Mouse (Mus musculus) small intestine, adult 2 months (tissue): ENCODE data around the gene Loxl3. TPM values are rescaled to one million over a fixed set of nuclear protein-coding genes. Genes with fewer than 3 reads are reported as not detected.

Source experiments
- H3K27ac ChIP-seq: fragments of 200-500 bp; 2 replicates; pipeline ENCODE4 v1.5.1; 2012; ENCODE audit warnings: low read depth, low read length, control low read depth, inconsistent platforms; ENCODE audit not compliant: insufficient read depth
- H3K27me3 ChIP-seq: fragments of 200-500 bp; 2 replicates; pipeline ENCODE4 v1.6.1; 2012; ENCODE audit warnings: mild to moderate bottlenecking, moderate library complexity, low read length, inconsistent platforms; ENCODE audit not compliant: control insufficient read depth, insufficient read depth
- H3K36me3 ChIP-seq: fragments of 200-500 bp; 2 replicates; pipeline ENCODE4 v1.6.1; 2012; ENCODE audit warnings: mild to moderate bottlenecking, low read length, control low read depth, inconsistent platforms; ENCODE audit not compliant: control insufficient read depth, insufficient read depth
- H3K4me1 ChIP-seq: fragments of 200-500 bp; 2 replicates; pipeline ENCODE4 v1.6.1; 2012; ENCODE audit warnings: low read length, inconsistent platforms, mixed read lengths; ENCODE audit not compliant: control insufficient read depth, insufficient read depth, insufficient read length
- H3K4me3 ChIP-seq: fragments of 200-500 bp; 2 replicates; pipeline ENCODE4 v1.5.1; 2012; ENCODE audit warnings: low read depth, mild to moderate bottlenecking, control low read depth, inconsistent platforms, low read length, moderate library complexity
- CTCF ChIP-seq: fragments of 200-500 bp; IDR thresholded peaks from 2 replicates; pipeline ENCODE4 v1.5.1; 2012; ENCODE audit warnings: low read depth, mild to moderate bottlenecking, control low read depth, inconsistent platforms, low read length, moderate library complexity, mixed read lengths; ENCODE audit not compliant: insufficient replicate concordance, insufficient read length; ENCODE audit errors: extremely low read depth
- POLR2A ChIP-seq: fragments of 200-500 bp; IDR thresholded peaks from 2 replicates; pipeline ENCODE4 v1.6.1; 2012; ENCODE audit warnings: low read depth, mild to moderate bottlenecking, control low read depth, inconsistent platforms, low read length, moderate library complexity
- WGBS: fragments of 180-500 bp; shearing (Covaris S2); methylation state at CpG from one replicate; pipeline ENCODE4 v1.1.7; 2018; 5-methylcytosine and 5-hydroxymethylcytosine counted together
- polyA plus RNA-seq: library from polyadenylated mRNA; depleted of rRNA; stranded (reverse); fragments of >200 nt; gene quantifications from 2 replicates; pipeline ENCODE4 v1.2.3, GENCODE M21; 2012

Gene Loxl3
- polyA plus RNA-seq, 1 experiment: 2.5 TPM

DNA sequence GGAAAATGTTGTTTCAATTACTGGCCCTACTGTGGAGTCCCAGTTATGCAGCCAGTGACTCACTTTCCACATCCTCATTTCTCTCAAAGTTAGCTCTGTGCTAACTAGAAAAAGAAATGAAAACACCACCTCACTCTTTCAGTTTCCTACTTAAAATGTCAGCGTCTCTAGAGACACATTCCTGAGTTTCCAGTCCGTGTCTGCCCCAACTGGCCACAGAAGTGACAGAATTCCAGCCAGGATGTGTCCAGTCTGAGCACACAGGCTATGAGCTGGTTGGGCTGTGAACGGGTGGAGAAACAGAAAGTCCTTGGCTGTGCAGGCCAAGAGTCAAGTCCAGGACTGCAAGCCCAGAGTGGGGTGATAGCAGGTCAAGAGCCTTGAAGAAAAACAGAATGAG is 16.8 kb upstream of the Loxl3 start:
- 40% methylated on average over 3 of the region's 3 CpGs for WGBS
- H3K27ac ChIP-seq: no peak overlapping the region

DNA sequence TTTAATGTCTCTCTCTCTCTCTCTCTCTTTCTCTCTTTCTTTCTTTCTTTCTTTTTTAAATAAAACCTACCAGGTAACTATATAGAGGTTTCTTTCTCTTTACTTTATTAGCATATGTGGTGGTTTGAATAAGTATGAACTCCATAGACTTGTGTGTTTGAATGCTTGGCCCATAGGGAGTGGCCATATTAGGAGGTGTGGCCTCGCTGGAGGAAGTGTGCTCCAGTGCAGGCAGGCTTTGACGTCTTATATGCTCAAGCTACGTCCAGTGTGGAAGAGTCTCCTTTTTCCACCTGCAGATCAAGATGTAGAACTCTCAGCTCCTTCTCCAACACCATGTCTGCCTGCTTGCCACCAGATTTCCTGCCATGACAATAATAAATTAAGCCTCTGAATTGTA is 14.9 kb upstream of the Loxl3 start:
- 82% methylated on average over 3 of the region's 3 CpGs for WGBS
- H3K4me1 ChIP-seq: peaks cover 16% of the 10 kb centered on the region; the same call in 1 of the 2 replicates
- H3K4me3 ChIP-seq: no peak overlapping the region
- no peak overlapping the region for H3K27ac ChIP-seq
- H3K36me3 ChIP-seq: no peaks in the 10 kb centered on the region
- H3K27me3 ChIP-seq: no peaks in the 10 kb centered on the region
- TF ChIP-seq POLR2A (no peak), CTCF (no peak)

More for the DNA sequence above, 16.8 kb upstream of the Loxl3 start:
- no peaks in the 10 kb centered on the region for H3K27me3 ChIP-seq
- H3K4me1 ChIP-seq: peaks cover 16% of the 10 kb centered on the region; the same call in 1 of the 2 replicates
- no peak overlapping the region for H3K4me3 ChIP-seq
- no peaks in the 10 kb centered on the region for H3K36me3 ChIP-seq
- no peak for TF ChIP-seq POLR2A
- no peak for TF ChIP-seq CTCF

DNA sequence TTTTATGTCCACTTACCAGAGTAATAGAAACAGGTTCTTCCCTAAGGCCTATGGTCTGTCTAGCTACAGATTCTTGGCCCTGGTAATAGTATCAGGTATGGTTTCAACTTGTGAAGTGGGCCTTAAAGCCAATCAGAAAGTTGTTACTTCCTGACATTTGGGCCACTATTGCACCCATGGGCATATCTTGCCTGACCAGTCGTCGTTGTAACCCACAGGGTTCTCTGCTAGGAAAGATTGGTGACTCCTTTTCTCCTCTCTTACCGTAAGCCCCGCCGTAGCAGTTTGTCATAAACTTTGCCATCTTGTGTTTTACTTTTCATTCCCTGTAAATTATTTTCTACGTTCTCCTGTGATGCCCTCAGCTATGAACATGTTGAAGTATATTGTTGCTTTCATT is 13.9 kb upstream of the Loxl3 start:
- WGBS: 87% methylated on average over 6 of the region's 6 CpGs
- Histone ChIP-seq H3K27me3 (no peaks in the 10 kb centered on the region), H3K4me3 (no peak overlapping the region), H3K27ac (no peak overlapping the region), H3K4me1 (peaks cover 13% of the 10 kb centered on the region; the same call in 1 of the 2 replicates), H3K36me3 (no peaks in the 10 kb centered on the region)
- no peak for TF ChIP-seq CTCF
- TF ChIP-seq POLR2A: no peak

DNA sequence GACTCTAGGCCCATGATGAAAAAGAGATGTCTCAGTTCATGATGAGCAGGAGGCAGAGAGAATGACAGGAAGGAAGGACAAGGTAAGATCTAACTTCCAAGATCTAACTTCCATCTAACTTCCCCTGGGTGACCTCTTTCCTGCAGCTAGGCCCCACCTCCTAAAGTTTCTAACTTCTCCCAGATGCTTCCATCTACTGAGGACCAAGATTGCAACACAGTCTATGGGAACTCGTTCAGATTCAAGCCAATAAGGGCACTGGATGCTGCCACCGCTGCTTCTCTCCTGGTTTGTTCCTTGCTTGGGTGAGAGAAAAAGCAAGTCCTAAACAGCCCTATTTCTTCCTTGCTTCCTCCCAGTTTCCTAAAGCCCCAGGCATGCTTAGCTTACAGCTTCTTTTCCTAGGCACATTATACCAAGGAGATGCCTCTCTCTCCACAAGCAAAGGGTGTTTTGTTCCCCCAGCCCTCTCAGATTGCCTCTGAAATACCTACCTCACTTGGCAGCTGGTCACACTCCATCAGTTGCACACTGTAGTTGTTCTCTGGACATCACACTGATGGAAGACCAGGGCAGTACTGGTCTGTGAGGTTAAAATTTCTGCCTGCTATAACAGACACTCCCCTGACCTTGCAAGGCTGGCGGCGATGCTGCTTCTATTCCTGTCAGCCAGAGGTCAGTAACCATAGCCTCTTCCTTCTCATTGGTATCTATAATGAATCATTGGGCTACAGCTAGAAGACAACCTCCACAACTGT is 13.0 kb upstream of the Loxl3 start:
- no peak overlapping the region for H3K27ac ChIP-seq
- TF ChIP-seq CTCF (no peak), POLR2A (no peak)
- 84% methylated on average over 4 of the region's 4 CpGs for WGBS
- H3K27me3 ChIP-seq: no peaks in the 10 kb centered on the region
- H3K4me1 ChIP-seq: peaks cover 11% of the 10 kb centered on the region; the same call in 1 of the 2 replicates
- H3K36me3 ChIP-seq: no peaks in the 10 kb centered on the region
- no peak overlapping the region for H3K4me3 ChIP-seq

DNA sequence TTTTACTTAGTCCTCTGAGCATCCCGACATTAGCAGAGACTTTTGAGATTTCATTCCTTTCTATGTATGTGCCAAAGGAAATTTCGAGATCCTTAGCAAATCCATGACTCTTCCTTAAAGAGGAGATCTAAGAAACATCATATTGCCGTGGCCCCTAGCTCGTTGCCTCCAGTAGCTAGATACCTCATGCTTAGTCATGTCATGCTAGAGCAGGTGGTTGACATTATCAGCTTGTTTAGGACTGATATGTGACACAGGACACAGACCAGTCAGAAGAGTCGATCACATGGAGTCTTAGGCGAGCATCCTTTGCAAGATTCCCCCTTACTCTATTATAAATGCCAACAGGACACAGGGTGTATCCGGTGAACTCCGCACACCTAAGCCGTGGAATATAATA is 11.0 kb upstream of the Loxl3 start:
- no peak for TF ChIP-seq POLR2A
- TF ChIP-seq CTCF: no peak
- Histone ChIP-seq H3K27ac (no peak overlapping the region), H3K27me3 (no peaks in the 10 kb centered on the region), H3K4me1 (no peaks in the 10 kb centered on the region), H3K4me3 (no peak overlapping the region), H3K36me3 (no peaks in the 10 kb centered on the region)
- 84% methylated on average over 9 of the region's 9 CpGs for WGBS

DNA sequence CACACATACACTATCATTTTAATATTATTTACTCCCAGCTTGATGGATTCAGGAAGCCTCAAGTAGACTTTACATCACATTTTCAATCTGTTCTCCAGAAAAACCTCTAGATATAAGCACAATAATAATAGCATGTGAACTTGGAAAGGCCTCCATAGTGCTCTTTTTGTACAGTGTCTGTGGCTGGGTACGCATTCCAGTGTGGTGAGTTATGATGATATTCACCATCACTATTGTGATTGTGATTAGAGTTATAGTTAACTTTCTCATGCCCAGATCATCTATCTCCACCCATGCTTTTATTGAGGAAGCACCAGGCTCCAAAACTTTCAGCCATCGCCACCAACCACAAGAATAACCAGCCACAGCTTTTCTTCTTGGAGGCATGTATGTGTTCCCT is 10.2 kb upstream of the Loxl3 start:
- no peaks in the 10 kb centered on the region for H3K27me3 ChIP-seq
- WGBS: 88% methylated on average over 2 of the region's 2 CpGs
- no peak for TF ChIP-seq POLR2A
- no peaks in the 10 kb centered on the region for H3K4me1 ChIP-seq
- H3K36me3 ChIP-seq: no peaks in the 10 kb centered on the region
- no peak overlapping the region for H3K27ac ChIP-seq
- H3K4me3 ChIP-seq: no peak overlapping the region

DNA sequence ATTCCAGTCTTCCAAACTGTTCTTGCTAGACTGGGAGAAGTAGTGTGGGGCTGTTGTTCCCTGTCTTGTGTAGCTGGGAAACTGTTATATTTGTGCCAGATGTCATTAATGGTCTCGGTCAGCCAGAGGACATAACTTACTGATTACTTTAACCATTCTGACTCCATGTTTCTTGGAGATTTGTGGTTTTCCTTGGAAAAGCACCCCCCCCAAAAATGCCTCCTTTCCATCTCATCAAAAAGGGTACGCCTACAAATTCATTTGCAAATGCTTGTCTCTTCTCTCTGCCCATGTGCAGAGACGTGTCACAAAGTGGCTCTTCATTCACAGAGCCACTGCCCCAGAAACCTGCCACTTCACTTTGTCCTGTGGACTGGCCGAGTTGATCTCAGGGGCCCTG is 9.6 kb upstream of the Loxl3 start:
- Histone ChIP-seq H3K27me3 (no peaks in the 10 kb centered on the region), H3K36me3 (no peaks in the 10 kb centered on the region), H3K27ac (no peak overlapping the region), H3K4me1 (no peaks in the 10 kb centered on the region), H3K4me3 (no peak overlapping the region)
- TF ChIP-seq POLR2A (no peak), CTCF (no peak)
- 70% methylated on average over 4 of the region's 4 CpGs for WGBS
